Mouse (Mus musculus) limb, embryonic 14.5 days (tissue): ENCODE measurements around the gene Psma6. TPM values are rescaled to one million over a fixed set of nuclear protein-coding genes. Genes with fewer than 3 reads are reported as not detected.
"Not testable (repeated sequence)": the region's sequence is repeated elsewhere in the genome, so short reads cannot be mapped to it uniquely, and the experiment has no call there.

Source experiments
- ATAC-seq: fragments of 200-750 bp; cut with Nextera tagmentation; 2 replicates; pipeline ENCODE4 v1.8.0; 2017; ENCODE audit warnings: low read depth, moderate number of reproducible peaks, moderate TSS enrichment; ENCODE audit not compliant: low FRiP score
- DNase-seq: peaks from one replicate; pipeline ENCODE4 v3.0.0-alpha.2; 2015; ENCODE audit warnings: low spot score
- H3K27ac ChIP-seq: fragments of 300-500 bp; sonication (generic); replicated peaks from 2 replicates; pipeline ENCODE4 v1.5.1; 2014; ENCODE audit warnings: low read depth, mild to moderate bottlenecking, low read length, moderate library complexity, mixed read lengths
- H3K27me3 ChIP-seq: fragments of 300-500 bp; sonication (generic); 2 replicates; pipeline ENCODE4 v1.6.1; 2014; ENCODE audit warnings: low read length, mixed read lengths; ENCODE audit not compliant: control insufficient read depth, insufficient read depth
- H3K36me3 ChIP-seq: fragments of 300-500 bp; sonication (generic); 2 replicates; pipeline ENCODE4 v1.6.1; 2014; ENCODE audit warnings: mild to moderate bottlenecking, low read length, moderate library complexity, mixed read lengths; ENCODE audit not compliant: control insufficient read depth, insufficient read depth
- H3K4me1 ChIP-seq: fragments of 300-500 bp; sonication (generic); 2 replicates; pipeline ENCODE4 v1.6.1; 2014; ENCODE audit warnings: antibody characterized with exemption, low read length, mixed read lengths; ENCODE audit not compliant: control insufficient read depth, insufficient read depth
- H3K4me2 ChIP-seq: fragments of 300-500 bp; sonication (generic); replicated peaks from 2 replicates; pipeline ENCODE4 v1.6.1; 2014; ENCODE audit warnings: low read depth, mild to moderate bottlenecking, low read length, moderate library complexity; ENCODE audit not compliant: severe bottlenecking
- H3K4me3 ChIP-seq: fragments of 300-500 bp; sonication (generic); replicated peaks from 2 replicates; pipeline ENCODE4 v1.5.1; 2014; ENCODE audit warnings: low read length
- H3K9ac ChIP-seq: fragments of 300-500 bp; sonication (generic); 2 replicates; pipeline ENCODE4 v1.6.1; 2014; ENCODE audit warnings: mild to moderate bottlenecking, low read depth, low read length, moderate library complexity; ENCODE audit not compliant: severe bottlenecking
- H3K9me3 ChIP-seq: fragments of 300-500 bp; sonication (generic); 2 replicates; pipeline ENCODE4 v1.6.1; 2016; ENCODE audit warnings: low read length; ENCODE audit not compliant: control insufficient read depth
- POLR2A ChIP-seq: fragments of 200-500 bp; IDR thresholded peaks from 2 replicates; pipeline ENCODE4 v1.8.0; 2012; ENCODE audit warnings: inconsistent platforms, mild to moderate bottlenecking, moderate library complexity, borderline replicate concordance; ENCODE audit not compliant: insufficient read depth, insufficient read length; ENCODE audit errors: extremely low read depth
- WGBS: fragments of 180-500 bp; shearing (Covaris S2); extraction: QIAGEN DNeasy Blood & Tissue Kit; methylation state at CpG from one replicate; pipeline ENCODE4 v1.1.7; 2014; 5-methylcytosine and 5-hydroxymethylcytosine counted together
- polyA plus RNA-seq, 2 experiments: library from polyadenylated mRNA; depleted of rRNA in 1 of 2; stranded (reverse) in 1 of 2; unstranded in 1 of 2; fragments of >200 nt; fragmentation: Nextera tagmentation in 1 of 2; extraction: Ambion mirVana in 1 of 2; gene quantifications; 2 replicates each; pipeline versions ENCODE4 v1.2.1 to v1.2.3; 2012 to 2014

Psma6 gene
- polyA plus RNA-seq (2012; rRNA removed) (140 and 167 TPM in 2 replicates), polyA plus RNA-seq (2014; fragmentation: Nextera tagmentation; extraction: Ambion mirVana) (416 and 425 TPM in 2 replicates)

DNA sequence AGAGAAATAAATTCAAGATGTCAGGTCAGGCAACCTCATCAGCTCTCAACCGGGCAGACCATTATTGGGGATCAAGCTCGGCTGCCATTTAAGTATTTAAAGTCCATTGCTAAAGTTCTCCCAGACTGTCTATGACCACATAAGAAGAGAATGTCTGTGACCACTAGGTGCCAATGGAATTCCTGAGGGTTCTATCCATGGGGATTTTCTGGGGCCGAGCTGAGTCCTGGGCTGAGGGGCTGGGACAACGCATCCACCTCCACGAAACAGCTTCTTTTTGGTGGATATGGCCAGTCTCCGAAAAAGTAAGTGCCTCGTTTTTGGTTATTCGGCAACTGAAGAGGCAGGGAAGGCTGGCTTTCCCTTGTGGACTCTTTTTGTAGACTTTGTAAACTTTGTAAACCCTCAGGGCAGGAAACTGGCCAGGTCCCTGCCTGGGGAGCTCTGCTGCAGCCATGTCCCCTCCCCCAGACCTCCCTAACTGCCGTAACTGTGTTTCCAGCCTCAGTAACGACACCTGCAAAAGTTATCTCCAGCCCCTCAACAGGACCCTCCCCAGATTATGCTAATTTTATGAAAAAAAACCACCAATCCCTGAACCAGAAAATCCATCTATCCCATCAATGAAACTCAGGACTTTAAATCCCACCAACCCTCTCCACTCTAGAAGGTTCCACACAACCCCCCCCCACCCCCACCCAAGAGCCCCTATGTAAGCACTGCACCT, at the start of gene Psma6:
TSS of gene Psma6 (plus strand) at position 200 of the 727 bp plus-strand sequence.
- H3K4me3 ChIP-seq = no peak within 1 kb of the TSS
- H3K27me3 ChIP-seq = no peaks in the 10 kb centered on the region
- ATAC-seq (no peak), DNase-seq (no peak)
- H3K9me3 ChIP-seq = no peaks in the 10 kb centered on the region
- no peak within 1 kb of the TSS for H3K9ac ChIP-seq
- 0 out of 2 replicates have a peak, but pooled peaks cover 2% of the 10 kb centered on the region for H3K4me1 ChIP-seq
- 50% methylated on average over 10 of the region's 10 CpGs for WGBS
- H3K4me2 ChIP-seq = no peak within 1 kb of the TSS
- no peaks in the 10 kb centered on the region for H3K36me3 ChIP-seq
- TF ChIP-seq POLR2A = no peak
- no peak within 1 kb of the TSS for H3K27ac ChIP-seq

DNA sequence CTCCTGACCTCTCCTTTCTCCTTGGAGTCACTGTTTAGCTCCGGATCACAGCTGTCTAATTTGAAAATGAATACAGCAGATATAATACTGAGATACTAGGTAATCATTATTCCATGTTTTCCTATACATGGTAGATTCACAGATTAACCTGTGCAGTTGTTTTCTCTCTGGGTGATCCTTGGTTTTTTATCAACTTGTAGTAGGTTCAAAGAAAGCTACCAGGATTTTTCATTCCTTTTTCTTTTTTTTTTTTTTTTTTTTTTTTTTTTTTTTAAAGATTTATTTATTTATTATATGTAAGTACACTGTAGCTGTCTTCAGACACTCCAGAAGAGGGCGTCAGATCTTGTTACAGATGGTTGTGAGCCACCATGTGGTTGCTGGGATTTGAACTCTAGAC, 45.5 kb upstream of the Psma6 start:
- not testable (repeated sequence) for ATAC-seq, H3K36me3 ChIP-seq, H3K4me2 ChIP-seq, H3K4me3 ChIP-seq, H3K9me3 ChIP-seq, H3K27ac ChIP-seq, H3K9ac ChIP-seq, H3K27me3 ChIP-seq, H3K4me1 ChIP-seq, DNase-seq
- 97% methylated on average over 1 of the region's 2 CpGs for WGBS

DNA sequence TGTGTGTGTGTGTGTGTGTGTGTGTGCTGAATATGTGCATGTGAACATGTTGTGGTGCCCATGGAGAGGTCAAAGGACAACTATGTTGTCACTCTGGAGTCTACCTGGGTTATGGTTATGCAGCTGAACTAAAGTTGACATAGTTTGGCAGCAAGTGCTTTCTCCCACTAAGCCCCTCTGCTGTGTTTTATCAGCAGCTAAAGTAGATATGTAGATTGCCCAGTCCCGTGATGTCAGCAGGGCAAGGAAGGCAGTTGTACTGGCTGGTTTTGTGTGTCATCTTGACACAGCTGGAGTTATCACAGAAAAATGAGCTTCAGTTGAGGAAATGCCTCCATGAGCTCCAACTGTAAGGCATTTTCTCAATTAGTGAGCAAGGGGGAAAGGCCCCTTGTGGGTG, 41.0 kb upstream of the Psma6 start:
- not testable (repeated sequence) for H3K4me1 ChIP-seq, H3K9ac ChIP-seq, H3K4me2 ChIP-seq, DNase-seq, ATAC-seq, H3K27me3 ChIP-seq, H3K36me3 ChIP-seq, H3K27ac ChIP-seq, H3K4me3 ChIP-seq, H3K9me3 ChIP-seq
- 74% methylated on average over 1 of the region's 1 CpGs for WGBS

DNA sequence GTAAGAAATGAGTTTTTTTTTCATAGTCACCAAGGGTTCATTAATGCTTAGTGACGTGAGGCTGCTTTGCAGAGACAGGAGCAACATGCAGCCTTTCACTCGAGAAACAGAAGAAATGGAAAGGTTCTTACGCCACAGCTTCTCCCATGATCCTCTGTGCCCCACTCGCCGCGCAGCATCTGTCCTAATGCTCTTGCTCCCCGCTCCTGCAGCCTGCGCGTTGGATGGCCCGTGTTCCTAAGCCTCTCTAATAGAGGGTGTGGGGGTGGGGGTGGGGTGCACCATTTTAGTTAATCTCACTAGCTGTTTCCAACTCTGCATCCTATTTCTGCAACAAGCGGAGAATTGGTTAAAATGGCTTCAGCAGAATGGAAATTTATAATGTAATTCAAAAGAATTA, 40.0 kb upstream of the Psma6 start:
- no peak for ATAC-seq
- Histone ChIP-seq H3K4me3 (no peak overlapping the region), H3K4me1 (no peaks in the 10 kb centered on the region), H3K9ac (no peak overlapping the region), H3K36me3 (no peaks in the 10 kb centered on the region), H3K4me2 (0 out of 2 replicates have a peak overlapping the region, but pooled peaks have one; percentile 15), H3K27me3 (no peaks in the 10 kb centered on the region), H3K9me3 (no peaks in the 10 kb centered on the region), H3K27ac (peak overlapping the region; percentile 26; the same call in 1 of the 2 replicates)
- DNase-seq = no peak
- TF ChIP-seq POLR2A = no peak
- WGBS = 74% methylated on average over 11 of the region's 11 CpGs

GRCm38 (mm10) chr12:55344583-55344982, 39.4 kb upstream of the Psma6 start:
- H3K4me3 ChIP-seq = no peak overlapping the region
- DNase-seq (no peak), ATAC-seq (no peak)
- no peak overlapping the region for H3K9ac ChIP-seq
- H3K4me2 ChIP-seq = no peak overlapping the region
- H3K9me3 ChIP-seq = no peaks in the 10 kb centered on the region
- H3K27me3 ChIP-seq = no peaks in the 10 kb centered on the region
- no peak for TF ChIP-seq POLR2A
- no peaks in the 10 kb centered on the region for H3K4me1 ChIP-seq
- 0 out of 2 replicates have a peak overlapping the region, but pooled peaks have one; percentile 26 for H3K27ac ChIP-seq
- no peaks in the 10 kb centered on the region for H3K36me3 ChIP-seq
- WGBS = 77% methylated on average over 13 of the region's 13 CpGs
